In genomic region chr2:152633334-152633733, GRCm38 (mm10) we compare ENCODE assay signal across 10 mouse cellular contexts. TPM values are rescaled to one million over a fixed set of nuclear protein-coding genes. Genes with fewer than 3 reads are reported as not detected.
DNase-seq lines count a peak whose midpoint lies in the region; ATAC-seq lines count a peak whose summit lies in the region.
"Had no signal": no experiment of that assay in that cellular context is flagged by ENCODE, and none has a peak within 500 bp of the region (broad histone marks: within the 10 kb centered on the region; RNA-seq: fewer than 3 reads in every experiment).

No protein-coding gene starts in this region.

- 40% methylated on average over 17 of the region's 17 CpGs for WGBS in kidney, embryonic 15.5 days
- WGBS in embryonic facial prominence, embryonic 10.5 days, result 48% methylated on average over 17 of the region's 17 CpGs
- whole genome bisulfite sequencing in forebrain, embryonic 16.5 days, result 41% methylated on average over 17 of the region's 17 CpGs
- 48% methylated on average over 17 of the region's 17 CpGs for WGBS in midbrain, embryonic 14.5 days

- H3K4me1 ChIP-seq in kidney, embryonic 15.5 days, result peaks cover 96% of the 10 kb centered on the region
- peaks cover 15% of the 10 kb centered on the region for H3K4me1 ChIP-seq in embryonic facial prominence, embryonic 10.5 days
- H3K4me1 ChIP-seq in forebrain, embryonic 16.5 days (replicated peaks; ENCODE audit: control insufficient read depth, insufficient read depth, low read length), result no peaks in the 10 kb centered on the region
- no peaks in the 10 kb centered on the region for H3K4me1 ChIP-seq in midbrain, embryonic 14.5 days (ENCODE audit: control insufficient read depth, insufficient read depth, low read length)
- H3K4me1 ChIP-seq: megakaryocyte, embryonic 14.5 days had no signal

- H3K27me3 ChIP-seq in kidney, embryonic 15.5 days, result peaks cover 5% of the 10 kb centered on the region; the same call in 1 of the 2 replicates
- H3K27me3 ChIP-seq in embryonic facial prominence, embryonic 10.5 days (replicated peaks; ENCODE audit: low read depth, poor library complexity, severe bottlenecking), result peaks cover 54% of the 10 kb centered on the region
- H3K27me3 ChIP-seq in forebrain, embryonic 16.5 days (replicated peaks; ENCODE audit: control insufficient read depth, insufficient read depth, low read length), result peaks cover 7% of the 10 kb centered on the region
- H3K27me3 ChIP-seq in midbrain, embryonic 14.5 days (ENCODE audit: control insufficient read depth, insufficient read depth, low read length), result 0 out of 2 replicates have a peak, but pooled peaks cover 3% of the 10 kb centered on the region
- H3K27me3 ChIP-seq: Patski had no signal

- peaks cover 20% of the 10 kb centered on the region for H3K36me3 ChIP-seq in kidney, embryonic 15.5 days
- H3K36me3 ChIP-seq in embryonic facial prominence, embryonic 10.5 days (replicated peaks), result no peaks in the 10 kb centered on the region
- no peaks in the 10 kb centered on the region for H3K36me3 ChIP-seq in forebrain, embryonic 16.5 days (ENCODE audit: control insufficient read depth, insufficient read depth)
- H3K36me3 ChIP-seq in midbrain, embryonic 14.5 days (ENCODE audit: control insufficient read depth, insufficient read depth, low read length), result no peaks in the 10 kb centered on the region

- no peaks in the 10 kb centered on the region for H3K9me3 ChIP-seq in kidney, embryonic 15.5 days (replicated peaks)
- no peaks in the 10 kb centered on the region for H3K9me3 ChIP-seq in embryonic facial prominence, embryonic 10.5 days
- no peaks in the 10 kb centered on the region for H3K9me3 ChIP-seq in forebrain, embryonic 16.5 days (ENCODE audit: control insufficient read depth, low read length)
- no peaks in the 10 kb centered on the region for H3K9me3 ChIP-seq in midbrain, embryonic 14.5 days (ENCODE audit: control insufficient read depth, low read length)
- H3K9me3 ChIP-seq: megakaryocyte, embryonic 14.5 days had no signal

- no peak for DNase-seq in kidney, adult 8-10 months
- peak; percentile 31 for DNase-seq in embryonic facial prominence, embryonic 10.5 days (ENCODE audit: low spot score)
- peak; percentile 53 for DNase-seq in midbrain, embryonic 14.5 days
- DNase-seq in cerebellum, adult 8-10 months, result no peak

- H3K27ac ChIP-seq in kidney, embryonic 15.5 days, result peak overlapping the region; percentile 74
- H3K27ac ChIP-seq in embryonic facial prominence, embryonic 10.5 days (replicated peaks), result no peak overlapping the region; the same call in 1 of the 2 replicates
- no peak overlapping the region for H3K27ac ChIP-seq in forebrain, embryonic 16.5 days (ENCODE audit: low read length)
- no peak overlapping the region for H3K27ac ChIP-seq in midbrain, embryonic 14.5 days (replicated peaks; ENCODE audit: low read depth, low read length)

- ATAC-seq in kidney, embryonic 15.5 days (replicated peaks; ENCODE audit: low FRiP score), result no peak
- ATAC-seq in forebrain, embryonic 16.5 days, result peak; percentile 40; the same call in 1 of the 2 replicates
- no peak for ATAC-seq in midbrain, embryonic 14.5 days (ENCODE audit: low FRiP score, low TSS enrichment)
- no peak for ATAC-seq in megakaryocyte-erythroid progenitor cell, adult 5-6 weeks (replicated peaks; ENCODE audit: low FRiP score, low TSS enrichment, poor library complexity, severe bottlenecking)
- ATAC-seq: Patski had no signal

- H3K4me3 ChIP-seq in kidney, embryonic 15.5 days (replicated peaks), result no peak overlapping the region
- peak overlapping the region; percentile 25; the same call in 1 of the 2 replicates for H3K4me3 ChIP-seq in embryonic facial prominence, embryonic 10.5 days
- H3K4me3 ChIP-seq in forebrain, embryonic 16.5 days (replicated peaks; ENCODE audit: low read length), result peak overlapping the region; percentile 17
- H3K4me3 ChIP-seq in midbrain, embryonic 14.5 days (replicated peaks; ENCODE audit: low read depth, low read length), result no peak overlapping the region
- H3K4me3 ChIP-seq: megakaryocyte, embryonic 14.5 days had no signal

- peak overlapping the region; percentile 20 for H3K4me2 ChIP-seq in kidney, embryonic 15.5 days
- peak overlapping the region; percentile 29 for H3K4me2 ChIP-seq in forebrain, embryonic 16.5 days (ENCODE audit: low read length)
- H3K4me2 ChIP-seq in midbrain, embryonic 14.5 days (ENCODE audit: low read length), result peak overlapping the region; percentile 19; the same call in 1 of the 2 replicates

- H3K9ac ChIP-seq in kidney, embryonic 15.5 days, result no peak overlapping the region
- peak overlapping the region; percentile 7; the same call in 1 of the 2 replicates for H3K9ac ChIP-seq in forebrain, embryonic 16.5 days (replicated peaks; ENCODE audit: low read depth, low read length)
- no peak overlapping the region for H3K9ac ChIP-seq in midbrain, embryonic 14.5 days (replicated peaks; ENCODE audit: low read length)

RNA-seq across cellular contexts. Expression of gene Rem1, which starts 6.6 kb away (rescaled TPM):
- polyA plus RNA-seq in kidney, embryonic 15.5 days (2015; fragmentation: Nextera tagmentation; extraction: Ambion mirVana), result 59.1 and 62.5 TPM in 2 replicates
- 0.40 and 0.60 TPM in 2 replicates for polyA plus RNA-seq in embryonic facial prominence, embryonic 10.5 days (2016; fragmentation: Nextera tagmentation; extraction: Ambion mirVana)
- 0.32 and 0.67 TPM in 2 replicates for polyA plus RNA-seq in forebrain, embryonic 16.5 days (2015; fragmentation: Nextera tagmentation; extraction: Ambion mirVana)
- polyA plus RNA-seq in midbrain, embryonic 14.5 days (2014; fragmentation: Nextera tagmentation; extraction: Ambion mirVana), result 0.12 and 0.27 TPM in 2 replicates
- 4.9 TPM in 1 of 2 replicates, not detected in the other for total RNA-seq in megakaryocyte-erythroid progenitor cell, adult 5-6 weeks (2014; fragmentation: Nextera tagmentation)
- total RNA-seq in megakaryocyte-erythroid progenitor cell, adult 5-6 weeks (2017), result not detected in 2 replicates
- total RNA-seq: hematopoietic stem cell, adult 5-6 weeks had no signal
- polyA plus RNA-seq: Patski had no signal

RNA-seq across cellular contexts. Expression of gene Defb25, which starts 10.5 kb away (rescaled TPM):
- polyA plus RNA-seq in kidney, embryonic 15.5 days (2015; fragmentation: Nextera tagmentation; extraction: Ambion mirVana), result 23.2 and 25.2 TPM in 2 replicates
- polyA plus RNA-seq in embryonic facial prominence, embryonic 10.5 days (2016; fragmentation: Nextera tagmentation; extraction: Ambion mirVana), result 0.70 TPM in 1 of 2 replicates, not detected in the other
- not detected in 2 replicates for polyA plus RNA-seq in forebrain, embryonic 16.5 days (2015; fragmentation: Nextera tagmentation; extraction: Ambion mirVana)
- not detected in 2 replicates for polyA plus RNA-seq in midbrain, embryonic 14.5 days (2014; fragmentation: Nextera tagmentation; extraction: Ambion mirVana)
- not detected in 2 replicates for total RNA-seq in megakaryocyte-erythroid progenitor cell, adult 5-6 weeks (2014; fragmentation: Nextera tagmentation)
- total RNA-seq in megakaryocyte-erythroid progenitor cell, adult 5-6 weeks (2017), result not detected in 2 replicates
- total RNA-seq: hematopoietic stem cell, adult 5-6 weeks had no signal
- polyA plus RNA-seq: Patski had no signal

RNA-seq across cellular contexts. Expression of gene Defb36, which starts 29.2 kb away (rescaled TPM):
- 0.67 and 0.88 TPM in 2 replicates for polyA plus RNA-seq in kidney, embryonic 15.5 days (2015; fragmentation: Nextera tagmentation; extraction: Ambion mirVana)
- not detected in 2 replicates for polyA plus RNA-seq in embryonic facial prominence, embryonic 10.5 days (2016; fragmentation: Nextera tagmentation; extraction: Ambion mirVana)
- not detected in 2 replicates for polyA plus RNA-seq in forebrain, embryonic 16.5 days (2015; fragmentation: Nextera tagmentation; extraction: Ambion mirVana)
- not detected in 2 replicates for polyA plus RNA-seq in midbrain, embryonic 14.5 days (2014; fragmentation: Nextera tagmentation; extraction: Ambion mirVana)
- total RNA-seq in megakaryocyte-erythroid progenitor cell, adult 5-6 weeks (2014; fragmentation: Nextera tagmentation), result not detected in 2 replicates
- total RNA-seq in megakaryocyte-erythroid progenitor cell, adult 5-6 weeks (2017), result not detected in 2 replicates
- total RNA-seq: hematopoietic stem cell, adult 5-6 weeks had no signal
- polyA plus RNA-seq: Patski had no signal

RNA-seq across cellular contexts. Expression of gene Defb45, which starts 34.1 kb away (rescaled TPM):
- not detected in 2 replicates for polyA plus RNA-seq in kidney, embryonic 15.5 days (2015; fragmentation: Nextera tagmentation; extraction: Ambion mirVana)
- polyA plus RNA-seq in embryonic facial prominence, embryonic 10.5 days (2016; fragmentation: Nextera tagmentation; extraction: Ambion mirVana), result not detected in 2 replicates
- not detected in 2 replicates for polyA plus RNA-seq in forebrain, embryonic 16.5 days (2015; fragmentation: Nextera tagmentation; extraction: Ambion mirVana)
- not detected in 2 replicates for polyA plus RNA-seq in midbrain, embryonic 14.5 days (2014; fragmentation: Nextera tagmentation; extraction: Ambion mirVana)
- total RNA-seq in megakaryocyte-erythroid progenitor cell, adult 5-6 weeks (2014; fragmentation: Nextera tagmentation), result not detected in 2 replicates
- total RNA-seq in megakaryocyte-erythroid progenitor cell, adult 5-6 weeks (2017), result not detected in 2 replicates
- total RNA-seq: hematopoietic stem cell, adult 5-6 weeks had no signal
- polyA plus RNA-seq: Patski had no signal

RNA-seq across cellular contexts. Expression of gene H13, which starts 35.9 kb away (rescaled TPM):
- 141 and 147 TPM in 2 replicates for polyA plus RNA-seq in kidney, embryonic 15.5 days (2015; fragmentation: Nextera tagmentation; extraction: Ambion mirVana)
- polyA plus RNA-seq in embryonic facial prominence, embryonic 10.5 days (2016; fragmentation: Nextera tagmentation; extraction: Ambion mirVana), result 102 and 110 TPM in 2 replicates
- 173 and 174 TPM in 2 replicates for polyA plus RNA-seq in forebrain, embryonic 16.5 days (2015; fragmentation: Nextera tagmentation; extraction: Ambion mirVana)
- polyA plus RNA-seq in midbrain, embryonic 14.5 days (2014; fragmentation: Nextera tagmentation; extraction: Ambion mirVana), result 177 and 184 TPM in 2 replicates
- 66.9 and 68.1 TPM in 2 replicates for total RNA-seq in megakaryocyte-erythroid progenitor cell, adult 5-6 weeks (2014; fragmentation: Nextera tagmentation)
- 56.1 and 69.1 TPM in 2 replicates for total RNA-seq in megakaryocyte-erythroid progenitor cell, adult 5-6 weeks (2017)

Comparison
In these comparisons a context has a peak if more than half of its experiments do, and no peak if none do; other contexts are left out.
1. H3K4me3 ChIP-seq: peak in embryonic facial prominence, embryonic 10.5 days (single experiment) and forebrain, embryonic 16.5 days (single experiment); none in kidney, embryonic 15.5 days (single experiment) and midbrain, embryonic 14.5 days (single experiment).
2. DNase-seq: peak in embryonic facial prominence, embryonic 10.5 days (single experiment) and midbrain, embryonic 14.5 days (single experiment); none in kidney, adult 8-10 months (0 of 2) and cerebellum, adult 8-10 months (single experiment).
3. RNA of gene Rem1, which starts 6.6 kb away (polyA plus RNA-seq): 59.1 to 62.5 TPM in kidney, embryonic 15.5 days; 0.40 to 0.60 TPM in embryonic facial prominence, embryonic 10.5 days, 0.32 to 0.67 TPM in forebrain, embryonic 16.5 days and 0.12 to 0.27 TPM in midbrain, embryonic 14.5 days; every median in the first group is over 10 times any median in the second.
4. RNA of gene Defb25, which starts 10.5 kb away (polyA plus RNA-seq): 23.2 to 25.2 TPM in kidney, embryonic 15.5 days; 0.70 TPM in embryonic facial prominence, embryonic 10.5 days, not detected in forebrain, embryonic 16.5 days and not detected in midbrain, embryonic 14.5 days; every median in the first group is over 10 times any median in the second.
5. Peak in every context shown above with its lines, with median percentiles within 50 percentile points of each other: H3K4me2 ChIP-seq.